In genomic region chr4:22763026-22763425, GRCm38 (mm10) we compare ENCODE assay signal across 7 mouse cellular contexts.
DNase-seq lines count a peak whose midpoint lies in the region; TF ChIP-seq lines count a peak whose summit lies in the region.
"Not testable (repeated sequence)": the region's sequence is repeated elsewhere in the genome, so short reads cannot be mapped to it uniquely, and the experiment has no call there.

No protein-coding gene starts in this region.

- not testable (repeated sequence) for H3K36me3 ChIP-seq in kidney, adult 2 months (ENCODE audit: control insufficient read depth, insufficient read depth, low read length)

- H3K4me3 ChIP-seq in kidney, adult 2 months (ENCODE audit: insufficient read depth, low read depth, low read length) = not testable (repeated sequence)

- H3K27ac ChIP-seq in kidney, adult 2 months (ENCODE audit: insufficient read depth, low read depth, low read length) = peak overlapping the region; percentile 91

- H3K4me1 ChIP-seq in kidney, adult 2 months (ENCODE audit: control insufficient read depth, insufficient read depth, low read length) = not testable (repeated sequence)

- TF ChIP-seq CTCF in kidney, adult 2 months (conservative IDR thresholded peaks at IDR 0.05; ENCODE audit: insufficient read depth, insufficient read length, low read depth, low read length) = not testable (repeated sequence)

- not testable (repeated sequence) for TF ChIP-seq POLR2A in kidney, adult 2 months (IDR thresholded peaks at IDR 0.05; ENCODE audit: low read depth, low read length)

- DNase-seq in kidney, adult 11 months = peak; percentile 38
- DNase-seq in kidney, adult 18-20 months = peak; percentile 7
- DNase-seq in kidney, adult 2 months = peak; percentile 58
- DNase-seq in kidney, adult 8-10 months = peak; percentile 30 to 45
- peak; percentile 62 for DNase-seq in kidney, adult 9 months
- peak; percentile 2 to 39 for DNase-seq in kidney, postnatal 25 days
- DNase-seq in kidney, postnatal 36 days = peak; percentile 10 to 37

- 63% methylated on average over 4 of the region's 4 CpGs for WGBS in kidney, adult 2 months

- H3K27me3 ChIP-seq in kidney, adult 2 months (replicated peaks; ENCODE audit: control insufficient read depth, insufficient read depth, low read length) = not testable (repeated sequence)

Comparison
In these comparisons a context has a peak if more than half of its experiments do, and no peak if none do; other contexts are left out.
1. DNase-seq: peak in every context shown above with its lines; median percentile 62 in kidney, adult 9 months; 58 in kidney, adult 2 months; 38 in kidney, adult 11 months; 38 in kidney, adult 8-10 months; 24 in kidney, postnatal 36 days; 20 in kidney, postnatal 25 days; 7 in kidney, adult 18-20 months.